Mouse (Mus musculus): ENCODE results near the gene Olfr222.
A peak's percentile ranks its signal among the peaks of the same experiment; 100 is the strongest.

Gene Olfr222

DNA sequence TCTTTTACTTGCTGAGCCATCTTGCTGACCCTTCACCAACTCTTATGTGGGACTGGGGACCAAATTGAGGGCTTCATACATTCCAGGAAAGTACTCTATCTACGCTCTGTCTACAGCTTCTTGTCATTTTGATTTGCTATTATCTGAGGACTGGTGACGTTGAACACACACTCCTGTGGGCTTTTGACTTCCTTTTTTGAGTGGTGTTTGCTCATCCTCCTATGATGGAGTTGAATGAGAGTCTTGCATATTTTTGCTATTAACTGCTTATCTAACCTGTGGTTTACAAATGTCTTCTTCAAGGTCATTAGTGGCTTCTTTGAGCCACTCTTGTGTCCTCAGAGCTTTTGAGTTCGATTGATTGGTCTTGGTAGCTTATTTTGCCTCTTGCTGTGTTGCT, 35.9 kb downstream of the Olfr222 start:
- DNase-seq, result no peak

DNA sequence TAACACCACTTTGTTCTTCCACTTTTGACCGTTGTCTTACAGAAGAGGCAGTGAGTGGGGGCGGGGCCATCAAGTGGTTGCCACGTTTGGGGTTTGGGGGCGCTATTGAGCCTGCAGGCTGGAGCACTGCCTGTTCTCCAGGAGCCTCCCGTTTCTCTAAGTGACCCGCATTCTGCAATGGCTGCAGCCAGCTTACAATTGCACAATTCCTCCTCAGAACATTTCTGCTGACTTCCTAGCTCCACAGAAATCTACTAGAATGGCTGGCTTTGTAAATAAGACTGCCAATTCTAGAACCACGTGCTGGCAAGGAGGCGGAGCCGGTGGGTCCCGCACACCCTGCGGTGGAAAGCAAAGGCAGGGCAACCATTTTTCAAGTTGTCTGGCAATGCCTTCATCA, 37.6 kb downstream of the Olfr222 start:
- peak; percentile 26 for DNase-seq

GRCm38 (mm10) chr11:59537218-59538130, 38.6 kb downstream of the Olfr222 start:
- no peak for DNase-seq

DNA sequence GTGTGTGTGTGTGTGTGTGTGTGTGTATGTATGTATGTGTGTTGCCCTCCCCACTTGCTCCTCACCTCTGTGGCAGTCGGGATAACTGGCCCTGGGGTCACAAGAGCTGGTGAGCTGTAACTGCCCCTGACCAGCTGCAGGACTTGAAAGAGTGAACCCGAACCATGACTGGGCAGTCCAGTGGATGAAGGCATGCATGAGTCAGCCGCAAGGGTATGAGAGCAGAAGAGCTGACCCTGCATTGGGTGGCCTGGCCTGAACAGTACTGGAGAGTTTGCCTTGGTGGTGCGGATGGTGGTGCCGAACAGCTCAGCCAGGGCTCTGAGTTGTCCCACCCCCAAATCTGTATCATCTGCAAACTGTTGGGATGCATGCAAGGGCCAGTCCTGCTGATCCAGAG, 44.5 kb downstream of the Olfr222 start:
- DNase-seq, result no peak

DNA sequence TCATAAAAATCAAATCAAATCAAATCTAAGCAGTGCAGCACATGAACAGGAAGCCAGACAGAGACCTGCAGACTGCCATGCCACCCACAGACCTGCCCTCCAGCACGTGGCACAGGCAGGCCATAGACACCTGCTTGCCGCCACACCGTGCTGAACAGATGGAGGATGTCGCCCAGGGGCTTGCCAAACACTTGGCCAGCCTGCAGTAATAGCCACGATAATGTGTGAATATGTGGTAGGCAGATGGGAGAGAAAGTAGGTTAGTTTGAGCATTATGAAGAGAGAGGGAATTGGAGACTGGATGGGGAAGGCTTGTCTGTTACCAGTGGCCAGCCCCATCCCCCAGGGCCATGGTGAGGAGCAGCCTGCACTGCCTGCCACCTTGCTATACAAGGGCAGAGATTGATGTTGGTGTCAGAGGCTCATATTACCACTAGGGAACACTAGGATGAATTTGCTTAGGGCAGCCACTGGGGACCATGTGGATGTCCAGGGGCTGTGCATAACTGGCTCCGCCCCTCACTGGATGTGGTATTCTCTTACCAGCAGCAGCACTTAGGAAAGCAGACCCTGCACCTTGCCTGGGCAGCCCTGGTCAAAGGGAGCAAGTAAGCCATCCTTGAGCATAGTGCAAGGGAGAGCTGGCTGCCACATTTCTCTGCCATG, 45.0 kb downstream of the Olfr222 start:
- no peak for DNase-seq

DNA sequence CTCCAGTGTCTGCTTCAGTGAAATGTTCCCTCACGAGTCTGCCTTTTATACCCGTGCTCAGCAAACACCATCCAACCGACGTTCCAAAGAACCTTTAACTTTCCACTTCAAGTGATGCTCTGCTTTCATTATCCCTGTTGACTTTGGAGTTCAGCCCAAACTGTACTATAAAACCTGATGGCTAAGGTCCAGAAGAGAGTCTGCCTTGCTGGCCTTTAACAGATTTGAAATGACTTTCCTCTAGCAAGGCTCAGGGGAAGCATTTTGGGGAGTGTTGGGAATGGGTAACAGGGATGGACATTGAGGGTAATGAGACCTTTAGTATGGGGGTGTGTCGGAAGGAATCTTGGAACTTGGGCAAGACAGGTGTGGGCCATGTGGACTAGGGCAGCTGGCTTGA, 45.8 kb downstream of the Olfr222 start:
- no peak for DNase-seq

- DNase-seq, result no peak
These were observed 49.5 kb downstream of the Olfr222 start, which contains the start of gene Zkscan17 for GRCm38 (mm10) chr11:59526472-59527080. Gene Zkscan17, minus strand, starts transcription at chr11:59526751.

DNA sequence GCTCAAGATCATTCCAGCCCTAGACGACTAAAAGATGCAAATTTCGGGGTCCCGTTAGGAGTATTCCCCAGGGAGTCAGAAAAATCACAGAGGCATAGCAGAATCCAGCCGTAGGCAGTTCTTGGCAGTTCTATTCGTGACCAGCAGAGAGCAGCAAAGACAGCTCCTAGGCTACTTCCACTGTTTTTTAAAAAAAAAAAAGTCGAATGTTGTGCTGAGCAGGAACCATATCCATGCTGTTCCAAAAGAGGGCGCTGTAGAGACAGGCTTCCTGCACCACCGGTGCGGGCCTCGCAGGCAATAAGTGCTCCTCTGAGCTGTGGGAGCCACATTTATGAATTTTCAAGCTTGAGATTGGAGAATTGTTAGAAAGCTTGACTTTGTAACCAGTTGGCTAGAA, 50.8 kb downstream of the Olfr222 start:
- DNase-seq, result peak; percentile 69

GRCm38 (mm10) chr11:59524150-59524549, 51.9 kb downstream of the Olfr222 start:
- DNase-seq, result no peak
